Mouse (Mus musculus): ENCODE data around the gene Enoph1. TPM values are rescaled to one million over a fixed set of nuclear protein-coding genes. Genes with fewer than 3 reads are reported as not detected.

Gene Enoph1
- polyA plus RNA-seq, 1 experiment: 17.0 TPM

DNA sequence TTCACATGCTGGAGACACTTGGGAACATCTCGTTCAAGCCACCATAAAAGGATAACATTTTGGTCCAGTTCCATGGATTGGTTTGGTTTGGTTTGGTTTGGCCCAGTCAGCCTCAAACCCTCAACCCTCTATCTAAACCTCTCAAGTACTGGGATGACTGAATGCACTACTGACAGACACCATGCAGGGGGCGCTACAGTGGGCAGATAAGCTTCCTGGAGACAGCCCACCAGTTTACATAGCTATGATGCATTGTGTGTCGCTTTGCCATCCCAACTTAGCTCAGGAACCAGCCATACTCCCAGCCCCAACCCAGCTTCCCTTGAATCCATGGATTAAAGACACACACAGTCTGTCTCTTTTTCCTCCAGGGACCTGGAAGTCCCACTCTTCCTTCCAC lies 31.3 kb upstream of the Enoph1 start:
- H3K9me3 ChIP-seq: peaks cover 14% of the 10 kb centered on the region
- TF ChIP-seq FLI1 (IDR thresholded peaks at IDR 0.05; ENCODE audit: low read length): no peak
- no peak for TF ChIP-seq GATA1 (IDR thresholded peaks at IDR 0.05; ENCODE audit: borderline replicate concordance, low read length)
- no peak overlapping the region for H3K4me3 ChIP-seq (replicated peaks)
- no peaks in the 10 kb centered on the region for H3K27me3 ChIP-seq (replicated peaks)
- H3K36me3 ChIP-seq (replicated peaks; ENCODE audit: low read length): peaks cover 4% of the 10 kb centered on the region
- H3K4me1 ChIP-seq: peaks cover 23% of the 10 kb centered on the region

GRCm38 (mm10) chr5:100012599-100012998 lies 27.2 kb upstream of the Enoph1 start:
- TF ChIP-seq GATA1 (IDR thresholded peaks at IDR 0.05; ENCODE audit: borderline replicate concordance, low read length): no peak
- no peak for TF ChIP-seq FLI1 (IDR thresholded peaks at IDR 0.05; ENCODE audit: low read length)
- Histone ChIP-seq H3K4me3 (replicated peaks) (no peak overlapping the region), H3K9me3 (peaks cover 11% of the 10 kb centered on the region), H3K4me1 (peaks cover 13% of the 10 kb centered on the region), H3K27me3 (replicated peaks) (peaks cover 2% of the 10 kb centered on the region), H3K36me3 (replicated peaks; ENCODE audit: low read length) (no peaks in the 10 kb centered on the region)

GRCm38 (mm10) chr5:100020089-100020488 lies 19.7 kb upstream of the Enoph1 start:
- peaks cover 3% of the 10 kb centered on the region; the same call in 1 of the 2 replicates for H3K4me1 ChIP-seq
- no peak overlapping the region for H3K4me3 ChIP-seq (replicated peaks)
- H3K36me3 ChIP-seq (replicated peaks; ENCODE audit: low read length): no peaks in the 10 kb centered on the region
- peaks cover 8% of the 10 kb centered on the region for H3K27me3 ChIP-seq (replicated peaks)
- peaks cover 19% of the 10 kb centered on the region for H3K9me3 ChIP-seq
- no peak for TF ChIP-seq GATA1 (IDR thresholded peaks at IDR 0.05; ENCODE audit: borderline replicate concordance, low read length)
- TF ChIP-seq FLI1 (IDR thresholded peaks at IDR 0.05; ENCODE audit: low read length): no peak

DNA sequence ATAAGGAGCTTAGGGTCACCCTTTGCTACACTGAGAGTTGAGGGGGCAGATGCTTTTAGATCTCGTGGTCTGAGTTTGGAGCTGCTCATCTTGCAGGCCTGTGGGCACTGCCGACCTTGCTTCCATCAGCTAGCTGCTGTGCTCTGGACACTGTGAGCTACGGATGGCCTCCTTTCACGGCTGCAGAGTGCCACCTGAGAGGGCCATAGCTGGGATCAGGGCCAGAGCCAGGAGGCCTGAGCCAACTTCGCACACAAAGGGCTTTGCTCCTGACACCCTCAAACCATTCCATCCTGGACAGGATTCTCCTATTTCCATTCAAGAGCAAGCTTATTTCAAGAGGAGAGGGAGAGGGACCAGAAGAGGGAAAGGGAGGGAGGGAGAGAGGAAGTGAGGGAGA lies 15.4 kb upstream of the Enoph1 start:
- TF ChIP-seq GATA1 (IDR thresholded peaks at IDR 0.05; ENCODE audit: borderline replicate concordance, low read length) (no peak), FLI1 (IDR thresholded peaks at IDR 0.05; ENCODE audit: low read length) (no peak)
- Histone ChIP-seq H3K36me3 (replicated peaks; ENCODE audit: low read length) (no peaks in the 10 kb centered on the region), H3K4me3 (replicated peaks) (no peak overlapping the region)

DNA sequence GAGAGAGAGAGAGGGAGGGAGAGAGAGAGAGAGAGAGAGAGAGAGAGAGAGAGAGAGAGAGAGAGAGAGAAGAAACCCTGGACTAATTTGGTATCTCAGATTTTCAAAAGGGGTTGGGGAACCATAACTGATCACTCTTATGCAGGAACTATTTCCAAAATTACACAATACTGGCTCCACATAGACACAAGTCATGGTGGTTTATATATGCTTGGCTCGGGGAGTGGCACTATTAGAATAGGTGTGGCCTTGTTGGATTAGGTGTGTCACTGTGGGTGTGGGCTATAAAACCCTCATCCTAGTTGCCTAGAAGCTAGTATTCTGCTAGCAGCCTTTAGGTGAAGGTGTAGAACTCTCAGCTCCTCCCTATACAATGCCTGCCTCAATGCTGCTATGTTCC lies 14.9 kb upstream of the Enoph1 start:
- Histone ChIP-seq H3K4me1 (peaks cover 8% of the 10 kb centered on the region), H3K4me3 (replicated peaks) (no peak overlapping the region), H3K9me3 (peaks cover 19% of the 10 kb centered on the region), H3K27me3 (replicated peaks) (peaks cover 6% of the 10 kb centered on the region), H3K36me3 (replicated peaks; ENCODE audit: low read length) (no peaks in the 10 kb centered on the region)
- TF ChIP-seq GATA1 (IDR thresholded peaks at IDR 0.05; ENCODE audit: borderline replicate concordance, low read length): no peak

More for the DNA sequence above, 15.4 kb upstream of the Enoph1 start:
- Histone ChIP-seq H3K27me3 (replicated peaks) (peaks cover 6% of the 10 kb centered on the region), H3K9me3 (peaks cover 19% of the 10 kb centered on the region), H3K4me1 (peaks cover 7% of the 10 kb centered on the region)

- Histone ChIP-seq H3K27me3 (replicated peaks) (no peaks in the 10 kb centered on the region), H3K36me3 (replicated peaks; ENCODE audit: low read length) (peaks cover 38% of the 10 kb centered on the region), H3K4me1 (peaks cover 17% of the 10 kb centered on the region), H3K9me3 (no peaks in the 10 kb centered on the region), H3K4me3 (replicated peaks) (peak overlapping the region; percentile 28)
- TF ChIP-seq GATA1 (IDR thresholded peaks at IDR 0.05; ENCODE audit: borderline replicate concordance, low read length) (no peak), FLI1 (IDR thresholded peaks at IDR 0.05; ENCODE audit: low read length) (no peak)
These were observed 9.7 kb upstream of the Enoph1 start for GRCm38 (mm10) chr5:100030069-100030468.

GRCm38 (mm10) chr5:100032107-100032506 lies 7.7 kb upstream of the Enoph1 start:
- H3K36me3 ChIP-seq (replicated peaks; ENCODE audit: low read length): peaks cover 58% of the 10 kb centered on the region
- H3K4me3 ChIP-seq (replicated peaks): no peak overlapping the region
- H3K27me3 ChIP-seq (replicated peaks): no peaks in the 10 kb centered on the region
- H3K9me3 ChIP-seq: no peaks in the 10 kb centered on the region
- peaks cover 30% of the 10 kb centered on the region for H3K4me1 ChIP-seq
- TF ChIP-seq FLI1 (IDR thresholded peaks at IDR 0.05; ENCODE audit: low read length): no peak
- no peak for TF ChIP-seq GATA1 (IDR thresholded peaks at IDR 0.05; ENCODE audit: borderline replicate concordance, low read length)

- Histone ChIP-seq H3K4me3 (replicated peaks) (no peak overlapping the region), H3K36me3 (replicated peaks; ENCODE audit: low read length) (peaks cover 63% of the 10 kb centered on the region), H3K4me1 (peaks cover 35% of the 10 kb centered on the region), H3K9me3 (no peaks in the 10 kb centered on the region), H3K27me3 (replicated peaks) (no peaks in the 10 kb centered on the region)
- no peak for TF ChIP-seq GATA1 (IDR thresholded peaks at IDR 0.05; ENCODE audit: borderline replicate concordance, low read length)
- TF ChIP-seq FLI1 (IDR thresholded peaks at IDR 0.05; ENCODE audit: low read length): no peak
These were observed 7.1 kb upstream of the Enoph1 start for GRCm38 (mm10) chr5:100032646-100033045.

DNA sequence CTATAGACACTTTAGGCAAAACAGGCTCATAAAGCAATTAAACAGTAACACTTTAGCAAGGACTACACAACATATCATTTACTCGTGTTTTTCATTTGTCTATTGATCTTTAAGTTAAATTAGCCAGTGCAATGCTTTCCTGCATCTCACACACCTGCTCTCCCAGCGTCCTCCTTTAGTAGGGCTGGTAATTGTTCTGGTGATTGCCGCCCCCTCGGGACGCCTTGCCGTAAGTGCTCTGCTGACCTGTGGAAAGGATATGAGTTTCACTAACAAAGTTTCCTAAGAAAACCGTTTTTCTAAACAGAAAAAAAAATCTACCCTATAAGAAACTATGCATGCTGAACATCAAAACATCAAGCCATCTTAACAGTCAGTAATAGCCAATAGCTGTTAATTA lies 3.8 kb upstream of the Enoph1 start:
- H3K9me3 ChIP-seq: no peaks in the 10 kb centered on the region
- H3K4me3 ChIP-seq (replicated peaks): no peak overlapping the region
- no peaks in the 10 kb centered on the region for H3K27me3 ChIP-seq (replicated peaks)
- TF ChIP-seq GATA1 (IDR thresholded peaks at IDR 0.05; ENCODE audit: borderline replicate concordance, low read length) (no peak), FLI1 (IDR thresholded peaks at IDR 0.05; ENCODE audit: low read length) (no peak)
- peaks cover 36% of the 10 kb centered on the region for H3K4me1 ChIP-seq
- peaks cover 63% of the 10 kb centered on the region for H3K36me3 ChIP-seq (replicated peaks; ENCODE audit: low read length)

DNA sequence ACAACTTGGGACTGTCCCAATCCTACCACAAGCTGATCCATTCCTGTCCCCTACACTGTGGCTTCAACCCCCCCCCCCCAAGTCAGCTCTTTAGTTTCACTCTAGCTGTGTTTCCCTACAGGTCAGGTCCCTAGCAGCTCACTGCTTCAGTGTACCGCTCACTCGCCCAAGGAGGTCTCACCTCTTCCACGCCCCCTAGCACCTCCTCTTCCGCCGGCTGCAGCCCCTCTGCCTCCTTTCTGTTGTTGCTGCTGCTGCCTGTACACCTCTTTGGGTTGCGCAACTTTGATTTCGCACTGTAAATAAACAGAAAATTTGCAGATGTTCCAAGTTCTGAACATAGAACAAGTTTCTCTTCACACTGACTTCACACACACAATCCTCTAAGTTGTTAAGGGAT lies 3.1 kb upstream of the Enoph1 start:
- H3K36me3 ChIP-seq (replicated peaks; ENCODE audit: low read length): peaks cover 59% of the 10 kb centered on the region
- peak overlapping the region; percentile 87 for H3K4me3 ChIP-seq (replicated peaks)
- peaks cover 44% of the 10 kb centered on the region for H3K4me1 ChIP-seq
- no peaks in the 10 kb centered on the region for H3K27me3 ChIP-seq (replicated peaks)
- no peaks in the 10 kb centered on the region for H3K9me3 ChIP-seq
- TF ChIP-seq FLI1 (IDR thresholded peaks at IDR 0.05; ENCODE audit: low read length) (no peak), GATA1 (IDR thresholded peaks at IDR 0.05; ENCODE audit: borderline replicate concordance, low read length) (no peak)
